Mouse (Mus musculus) lung, adult 2 months (tissue): Measurements from ENCODE around the gene Sox13.

Experiments used
- CTCF ChIP-seq: fragments of 200-500 bp; IDR thresholded peaks from 2 replicates; pipeline ENCODE4 v1.5.1; 2011; ENCODE audit warnings: mild to moderate bottlenecking, low read length, control low read depth; ENCODE audit not compliant: insufficient read depth
- POLR2A ChIP-seq: fragments of 200-500 bp; IDR thresholded peaks from 2 replicates; pipeline ENCODE4 v1.6.1; 2011; ENCODE audit warnings: low read depth, mild to moderate bottlenecking, control low read depth, low read length, borderline replicate concordance; ENCODE audit errors: extremely low read depth

DNA sequence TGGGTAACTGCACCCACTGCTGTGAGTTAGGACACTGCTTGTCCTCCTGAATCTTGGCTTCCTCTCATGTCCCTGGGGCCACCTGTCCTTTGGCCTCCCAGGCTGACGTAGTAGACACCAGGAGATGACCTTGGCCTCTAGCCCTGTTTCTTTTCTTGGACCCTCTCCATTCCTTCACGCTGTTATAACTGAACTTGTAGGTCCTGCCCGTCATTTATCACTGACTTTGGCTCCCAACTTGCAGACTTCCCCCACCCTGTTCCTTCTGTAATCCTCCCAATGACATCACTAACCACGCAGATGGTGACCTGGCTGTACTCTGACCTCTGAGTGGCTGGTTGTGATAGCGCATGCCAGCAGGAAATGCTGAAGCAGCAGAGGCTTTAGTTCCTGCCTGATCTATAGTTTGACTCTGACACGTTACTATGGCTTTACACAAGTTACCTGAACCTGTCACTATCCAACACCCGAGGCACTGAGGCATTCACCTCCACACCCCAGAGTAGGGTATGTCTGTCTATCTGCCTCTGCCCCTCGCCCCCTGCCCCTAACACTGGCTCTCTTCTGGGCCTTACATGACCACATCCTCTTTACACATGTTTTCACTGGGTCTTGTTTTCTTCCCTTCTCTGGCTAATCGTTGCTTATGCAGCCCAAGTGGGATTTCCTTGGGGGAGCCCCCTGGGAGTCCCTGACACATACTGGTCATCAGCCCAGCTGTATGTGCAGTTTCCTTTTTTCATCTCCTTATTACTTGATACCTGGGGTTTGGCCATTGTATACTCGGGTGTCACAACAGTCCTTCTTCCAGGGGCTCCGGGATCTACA is 76.3 kb downstream of the Sox13 start:
- no peak for TF ChIP-seq POLR2A
- TF ChIP-seq CTCF = no peak
